Mouse (Mus musculus) liver, embryonic 16.5 days (tissue): ENCODE data around the gene Gm10134. TPM values are rescaled to one million over a fixed set of nuclear protein-coding genes. Genes with fewer than 3 reads are reported as not detected.
A peak's percentile ranks its signal among the peaks of the same experiment; 100 is the strongest.

Experiments used
- ATAC-seq: fragments of 200-750 bp; cut with Nextera tagmentation; 2 replicates; pipeline ENCODE4 v1.8.0; 2017; ENCODE audit warnings: low read depth, mild to moderate bottlenecking, moderate number of reproducible peaks, moderate library complexity
- H3K27ac ChIP-seq: fragments of 300-500 bp; sonication (generic); 2 replicates; pipeline ENCODE4 v1.5.1; 2014; ENCODE audit warnings: mild to moderate bottlenecking, low read length
- H3K27me3 ChIP-seq: fragments of 300-500 bp; sonication (generic); 2 replicates; pipeline ENCODE4 v1.6.1; 2014; ENCODE audit warnings: low read depth, low read length, mixed read lengths; ENCODE audit not compliant: control insufficient read depth, insufficient read depth
- H3K36me3 ChIP-seq: fragments of 300-500 bp; sonication (generic); 2 replicates; pipeline ENCODE4 v1.6.1; 2014; ENCODE audit warnings: mild to moderate bottlenecking; ENCODE audit not compliant: control insufficient read depth, insufficient read depth
- H3K4me1 ChIP-seq: fragments of 300-500 bp; sonication (generic); 2 replicates; pipeline ENCODE4 v1.6.1; 2014; ENCODE audit warnings: low read depth, low read length, mixed read lengths; ENCODE audit not compliant: control insufficient read depth
- H3K4me2 ChIP-seq: fragments of 300-500 bp; sonication (generic); 2 replicates; pipeline ENCODE4 v1.6.1; 2014; ENCODE audit warnings: low read depth, low read length, mixed read lengths
- H3K4me3 ChIP-seq: fragments of 300-500 bp; sonication (generic); 2 replicates; pipeline ENCODE4 v1.5.1; 2014; ENCODE audit warnings: low read depth, mild to moderate bottlenecking, low read length
- H3K9ac ChIP-seq: fragments of 300-500 bp; sonication (generic); 2 replicates; pipeline ENCODE4 v1.6.1; 2014; ENCODE audit warnings: low read depth, low read length
- H3K9me3 ChIP-seq: fragments of 300-500 bp; sonication (generic); replicated peaks from 2 replicates; pipeline ENCODE4 v1.6.1; 2016; ENCODE audit warnings: low read length; ENCODE audit not compliant: control insufficient read depth
- WGBS: fragments of 180-500 bp; shearing (Covaris S2); extraction: QIAGEN DNeasy Blood & Tissue Kit; methylation state at CpG from one replicate; pipeline ENCODE4 v1.1.7; 2014; ENCODE audit not compliant: insufficient replicate concordance; 5-methylcytosine and 5-hydroxymethylcytosine counted together
- polyA plus RNA-seq: library from polyadenylated mRNA; unstranded; fragments of >200 nt; fragmentation: Nextera tagmentation; extraction: Ambion mirVana; gene quantifications from 2 replicates; pipeline ENCODE4 v1.2.1, GENCODE M21; 2015

The Gm10134 gene
- polyA plus RNA-seq: 1.1 and 1.3 TPM in 2 replicates

DNA sequence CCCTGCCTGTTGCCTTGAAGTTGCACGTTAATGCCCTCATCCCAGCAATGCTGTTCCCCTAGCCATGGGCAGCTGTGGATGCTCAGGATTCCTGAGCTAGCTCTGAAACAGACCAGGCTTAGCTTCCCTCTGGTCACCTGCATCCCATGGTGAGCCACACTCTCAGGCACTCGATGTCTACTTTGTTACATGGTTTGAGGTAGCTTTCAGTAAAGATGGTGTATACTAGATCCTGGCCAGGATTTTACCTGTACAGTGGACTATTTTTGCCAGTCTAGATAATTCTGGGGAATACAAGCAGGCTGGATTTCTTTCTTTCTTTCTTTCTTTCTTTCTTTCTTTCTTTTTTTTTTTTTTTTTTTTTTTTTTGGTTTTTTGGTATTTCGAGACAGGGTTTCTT is at the start of gene Gm10134:
Gm10134 (plus strand) TSS at position 301 of the 400 bp plus-strand sequence.
- no peak within 1 kb of the TSS for H3K4me2 ChIP-seq
- H3K27me3 ChIP-seq: no peaks in the 10 kb centered on the region; the same call in 1 of the 2 replicates
- no peaks in the 10 kb centered on the region for H3K9me3 ChIP-seq
- no peaks in the 10 kb centered on the region for H3K36me3 ChIP-seq
- no peak for ATAC-seq
- no peak within 1 kb of the TSS for H3K27ac ChIP-seq
- H3K4me1 ChIP-seq: no peaks in the 10 kb centered on the region
- no peak within 1 kb of the TSS for H3K4me3 ChIP-seq
- no peak within 1 kb of the TSS for H3K9ac ChIP-seq
- 48% methylated on average over 3 of the region's 3 CpGs for WGBS

DNA sequence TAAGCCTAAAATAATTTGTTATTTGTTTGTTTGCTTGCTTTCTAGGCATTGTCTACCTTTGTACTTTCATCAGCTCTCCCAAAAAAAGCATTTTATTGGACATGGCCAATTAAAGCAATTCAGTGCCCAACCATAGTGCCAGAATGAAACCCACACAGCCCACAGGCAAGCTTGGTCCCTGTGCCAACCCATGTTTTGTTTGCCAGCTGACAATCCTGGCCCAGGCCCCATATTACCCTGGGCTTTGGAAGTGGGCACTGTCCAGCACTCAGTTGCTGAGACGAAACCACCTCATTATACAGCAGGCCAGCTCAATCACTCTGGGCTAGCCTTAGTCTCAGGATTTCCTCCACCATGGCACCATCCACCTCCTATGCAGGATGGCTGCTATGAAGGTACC is 49.3 kb upstream of the Gm10134 start:
- Histone ChIP-seq H3K4me1 (no peaks in the 10 kb centered on the region), H3K9me3 (no peaks in the 10 kb centered on the region), H3K36me3 (no peaks in the 10 kb centered on the region), H3K27me3 (no peaks in the 10 kb centered on the region), H3K4me3 (no peak overlapping the region), H3K9ac (no peak overlapping the region), H3K4me2 (no peak overlapping the region), H3K27ac (no peak overlapping the region)
- ATAC-seq: no peak
- 43% methylated on average over 1 of the region's 1 CpGs for WGBS

DNA sequence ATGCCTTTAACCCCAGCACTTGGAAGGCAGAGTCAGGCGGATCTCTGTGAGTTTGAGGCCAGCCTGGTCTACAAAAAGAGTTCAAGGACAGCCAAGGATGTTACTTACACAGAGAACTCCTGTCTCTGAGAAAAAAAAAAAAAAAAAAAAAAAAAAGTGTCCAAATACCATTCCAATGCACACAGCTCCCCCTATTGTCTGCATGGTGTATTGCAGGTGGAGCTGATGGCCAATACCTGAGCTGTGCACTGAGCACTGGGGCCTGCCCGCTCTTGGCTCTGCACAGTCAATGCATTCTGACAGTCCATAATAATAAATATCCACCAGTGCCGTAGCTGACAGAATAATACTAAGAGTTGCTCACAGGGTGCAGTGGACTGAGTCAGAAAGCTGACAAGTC is 42.0 kb upstream of the Gm10134 start:
- 31% methylated on average over 3 of the region's 3 CpGs for WGBS
- H3K4me2 ChIP-seq: no peak overlapping the region
- no peak overlapping the region for H3K9ac ChIP-seq
- H3K36me3 ChIP-seq: no peaks in the 10 kb centered on the region
- H3K9me3 ChIP-seq: no peaks in the 10 kb centered on the region
- H3K4me3 ChIP-seq: no peak overlapping the region
- H3K27me3 ChIP-seq: peaks cover 5% of the 10 kb centered on the region; the same call in 1 of the 2 replicates
- H3K27ac ChIP-seq: no peak overlapping the region
- H3K4me1 ChIP-seq: peaks cover 6% of the 10 kb centered on the region
- no peak for ATAC-seq

DNA sequence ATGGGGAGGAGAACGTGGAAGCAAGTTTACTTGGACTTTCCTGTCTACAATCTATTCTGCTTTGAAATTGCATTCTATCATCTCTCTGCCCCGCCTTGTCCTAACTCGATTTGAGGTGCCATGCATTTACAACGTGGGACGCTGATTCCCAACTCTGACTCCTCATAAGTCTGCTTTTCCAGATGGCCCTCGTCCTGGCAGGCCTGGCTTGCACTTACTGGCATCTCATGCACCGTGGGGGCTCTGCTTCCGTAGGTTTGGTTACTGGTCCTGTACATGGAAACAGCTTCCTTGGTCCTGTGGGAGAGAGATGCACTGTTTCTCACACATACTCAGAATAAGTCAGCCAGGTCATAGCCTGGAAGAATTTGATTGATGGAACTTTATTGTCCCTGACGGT is 41.0 kb upstream of the Gm10134 start:
- Histone ChIP-seq H3K4me1 (peaks cover 8% of the 10 kb centered on the region), H3K9ac (no peak overlapping the region), H3K27ac (no peak overlapping the region), H3K4me3 (no peak overlapping the region), H3K36me3 (peaks cover 8% of the 10 kb centered on the region), H3K4me2 (no peak overlapping the region), H3K9me3 (no peaks in the 10 kb centered on the region), H3K27me3 (peaks cover 5% of the 10 kb centered on the region; the same call in 1 of the 2 replicates)
- WGBS: 73% methylated on average over 9 of the region's 9 CpGs
- no peak for ATAC-seq

DNA sequence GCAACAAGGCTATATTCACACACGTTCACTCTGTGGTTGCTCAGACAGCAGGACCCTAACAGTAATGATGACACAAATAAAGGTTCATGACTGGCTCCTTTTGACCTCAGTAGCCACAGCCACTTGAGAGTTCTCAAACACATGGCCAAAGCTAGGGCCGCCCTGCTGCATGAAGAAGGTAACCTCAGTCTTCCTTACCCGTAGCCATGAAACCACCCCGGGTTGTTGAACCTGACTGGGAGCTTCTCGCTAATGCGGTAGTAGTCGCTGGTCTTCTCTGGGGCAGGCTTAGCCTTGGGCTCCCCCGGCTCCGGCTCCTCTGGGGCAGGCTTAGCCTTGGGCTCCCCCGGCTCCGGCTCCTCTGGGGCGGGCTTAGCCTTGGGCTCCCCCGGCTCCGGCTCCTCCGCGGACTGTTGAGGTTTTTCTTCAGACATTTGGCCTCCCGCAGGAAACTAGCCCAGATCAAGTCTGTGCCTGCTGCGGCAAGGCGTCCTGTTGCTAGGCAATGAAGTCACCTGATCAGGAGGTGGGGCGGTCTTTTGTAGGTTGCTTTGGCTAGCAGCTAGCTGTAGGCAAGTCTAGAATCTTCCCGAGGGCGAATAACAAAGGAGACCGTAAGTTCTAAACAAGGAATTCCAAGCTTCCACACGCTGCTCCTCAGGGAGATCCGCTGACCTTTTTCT is 39.9 kb upstream of the Gm10134 start, which contains the start of gene 1700007K13Rik:
1700007K13Rik (minus strand) TSS at position 497 of the 683 bp plus-strand sequence.
- Histone ChIP-seq H3K27me3 (peaks cover 5% of the 10 kb centered on the region; the same call in 1 of the 2 replicates), H3K27ac (no peak within 1 kb of the TSS), H3K9me3 (no peaks in the 10 kb centered on the region), H3K4me1 (peaks cover 8% of the 10 kb centered on the region), H3K36me3 (peaks cover 11% of the 10 kb centered on the region), H3K4me3 (no peak within 1 kb of the TSS), H3K4me2 (peak within 1 kb of the TSS; percentile 12; the same call in 1 of the 2 replicates), H3K9ac (no peak within 1 kb of the TSS)
- 0 out of 2 replicates have a peak, but pooled peaks have one; percentile 36 for ATAC-seq
- WGBS: 4% methylated on average over 25 of the region's 25 CpGs

DNA sequence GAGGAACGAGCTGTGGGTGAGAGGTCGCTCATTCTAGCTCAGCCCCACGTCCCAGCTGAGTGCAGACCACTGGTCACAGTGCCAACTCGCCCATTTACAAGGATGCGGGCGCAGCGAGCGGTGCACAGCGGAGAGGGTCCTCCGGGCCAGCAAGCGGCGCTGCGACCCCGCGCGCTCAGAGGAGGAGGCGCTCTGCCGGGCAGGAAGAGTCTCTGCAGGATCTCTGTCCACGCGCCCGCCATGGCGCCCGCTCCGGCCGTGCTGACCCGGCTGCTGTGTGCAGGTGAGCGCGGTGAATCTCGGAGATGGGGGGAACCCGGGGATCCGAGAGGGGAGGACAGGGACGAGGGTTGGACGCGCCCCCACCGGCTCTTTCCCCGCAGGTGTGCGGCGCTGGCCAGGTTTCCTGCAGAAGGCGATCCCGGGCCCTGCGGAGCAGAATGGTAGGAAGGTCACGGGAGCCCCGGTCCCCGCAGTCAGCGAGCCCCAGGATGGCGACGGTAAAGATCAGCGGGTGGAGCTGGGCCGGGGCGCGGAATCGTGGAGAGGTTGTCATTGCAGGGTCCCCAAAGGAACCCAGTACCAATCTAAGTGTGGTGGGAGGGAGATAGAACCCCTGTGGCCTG is 37.9 kb upstream of the Gm10134 start, which contains the start of gene Mrps2:
Mrps2 (plus strand) TSS at position 207 of the 626 bp plus-strand sequence.
- under 1% methylated on average over 52 of the region's 52 CpGs for WGBS
- Histone ChIP-seq H3K4me2 (peak within 1 kb of the TSS; percentile 74), H3K4me1 (peaks cover 8% of the 10 kb centered on the region), H3K27me3 (peaks cover 5% of the 10 kb centered on the region; the same call in 1 of the 2 replicates), H3K9ac (peak within 1 kb of the TSS; percentile 80), H3K4me3 (peak within 1 kb of the TSS; percentile 80), H3K36me3 (peaks cover 11% of the 10 kb centered on the region), H3K27ac (no peak within 1 kb of the TSS), H3K9me3 (no peaks in the 10 kb centered on the region)
- ATAC-seq: peak; percentile 85

DNA sequence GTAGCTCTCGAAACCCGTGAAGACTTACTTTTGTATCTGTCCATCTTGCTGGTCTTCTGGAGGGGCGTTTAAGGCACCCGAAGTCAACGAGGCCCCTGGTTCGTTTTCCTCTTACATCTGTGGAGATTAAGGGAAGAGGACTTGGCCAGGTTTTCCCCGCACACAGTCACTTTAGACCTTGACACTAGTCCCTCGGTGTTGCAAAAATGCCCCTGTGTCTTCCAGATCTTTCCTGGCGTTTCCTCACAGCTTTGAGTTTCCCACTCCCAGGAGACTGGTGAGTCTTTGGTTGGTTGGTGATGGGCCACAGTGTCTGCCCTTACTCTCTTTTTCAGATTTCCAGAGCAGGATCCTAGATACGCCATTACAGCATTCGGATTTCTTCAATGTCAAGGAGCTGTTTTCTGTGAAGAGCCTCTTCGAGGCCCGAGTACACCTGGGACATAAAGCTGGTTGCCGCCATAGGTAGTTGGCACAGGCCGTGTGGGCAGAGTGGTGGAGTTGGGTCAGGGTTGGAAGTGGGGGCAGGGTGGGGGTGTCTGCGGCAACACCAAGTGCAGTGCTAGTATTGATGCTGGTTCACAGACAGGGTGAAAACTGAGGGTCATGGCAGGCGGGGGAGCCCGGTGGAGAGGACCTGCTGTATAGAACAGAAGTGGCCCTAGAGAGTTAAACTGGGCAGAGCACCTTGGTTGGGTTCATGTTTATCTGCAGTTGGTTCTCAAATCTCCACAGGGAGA is 37.2 kb upstream of the Gm10134 start:
- Histone ChIP-seq H3K36me3 (peaks cover 11% of the 10 kb centered on the region), H3K4me2 (peak overlapping the region; percentile 74), H3K27me3 (peaks cover 5% of the 10 kb centered on the region; the same call in 1 of the 2 replicates), H3K27ac (no peak overlapping the region), H3K9ac (peak overlapping the region; percentile 80), H3K4me1 (peaks cover 8% of the 10 kb centered on the region), H3K4me3 (peak overlapping the region; percentile 80), H3K9me3 (no peaks in the 10 kb centered on the region)
- 45% methylated on average over 18 of the region's 18 CpGs for WGBS
- no peak for ATAC-seq

DNA sequence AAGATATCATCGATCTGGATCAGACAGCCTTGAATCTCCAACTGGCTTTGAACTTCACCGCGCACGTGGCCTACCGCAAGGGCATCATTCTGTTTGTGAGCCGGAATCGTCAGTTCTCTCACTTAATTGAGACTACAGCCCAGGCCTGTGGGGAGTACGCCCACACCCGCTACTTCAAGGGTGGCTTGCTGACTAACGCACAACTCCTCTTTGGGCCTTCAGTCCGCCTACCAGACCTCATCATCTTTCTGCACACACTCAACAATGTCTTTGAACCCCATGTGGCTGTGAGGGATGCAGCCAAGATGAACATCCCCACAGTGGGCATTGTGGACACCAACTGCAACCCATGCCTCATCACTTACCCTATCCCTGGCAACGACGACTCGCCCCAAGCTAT is 36.4 kb upstream of the Gm10134 start:
- Histone ChIP-seq H3K27ac (no peak overlapping the region), H3K9me3 (no peaks in the 10 kb centered on the region), H3K27me3 (peaks cover 5% of the 10 kb centered on the region; the same call in 1 of the 2 replicates), H3K36me3 (peaks cover 11% of the 10 kb centered on the region), H3K4me1 (peaks cover 8% of the 10 kb centered on the region), H3K4me3 (no peak overlapping the region), H3K4me2 (no peak overlapping the region), H3K9ac (no peak overlapping the region)
- 88% methylated on average over 14 of the region's 14 CpGs for WGBS
- ATAC-seq: no peak
